Mouse (Mus musculus): ENCODE measurements around the gene Dock8. TPM values are rescaled to one million over a fixed set of nuclear protein-coding genes. Genes with fewer than 3 reads are reported as not detected.

Gene Dock8
- polyA plus RNA-seq, 1 experiment = 0.72 TPM

DNA sequence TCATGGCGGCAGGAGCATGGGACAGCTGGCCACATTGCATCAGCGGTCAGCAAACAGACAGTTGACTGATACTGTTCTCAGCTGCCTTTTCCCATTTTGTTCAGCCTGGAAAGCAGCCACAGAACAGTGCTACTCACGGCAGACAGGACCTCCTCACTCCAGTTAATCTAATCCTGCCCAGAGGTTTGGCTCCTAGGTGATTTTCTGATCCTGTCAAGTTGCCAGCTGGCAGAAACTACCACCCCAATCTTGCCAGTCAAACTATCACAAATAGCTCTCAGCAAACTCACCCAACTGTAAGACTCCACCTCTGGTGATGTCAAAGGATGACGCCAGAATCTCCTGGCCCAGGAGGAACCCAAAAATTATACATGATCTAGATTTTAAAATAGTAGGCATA, 146.8 kb downstream of the Dock8 start:
- no peak for TF ChIP-seq CTCF (IDR thresholded peaks at IDR 0.05; ENCODE audit: borderline replicate concordance, insufficient read depth, low read depth, low read length)
- no peak for TF ChIP-seq POLR2A (IDR thresholded peaks at IDR 0.05; ENCODE audit: borderline replicate concordance, insufficient read depth, low read length)
- H3K4me3 ChIP-seq (replicated peaks; ENCODE audit: insufficient read depth, low read depth, low read length) = no peak overlapping the region
- DNase-seq = no peak
- no peaks in the 10 kb centered on the region for H3K4me1 ChIP-seq (ENCODE audit: control insufficient read depth, insufficient read depth, low read length)
- H3K27me3 ChIP-seq (ENCODE audit: control insufficient read depth, insufficient read depth, low read length) = no peaks in the 10 kb centered on the region
- 46% methylated on average over 4 of the region's 4 CpGs for WGBS
- no peak overlapping the region for H3K27ac ChIP-seq (ENCODE audit: insufficient read depth, low read length)

DNA sequence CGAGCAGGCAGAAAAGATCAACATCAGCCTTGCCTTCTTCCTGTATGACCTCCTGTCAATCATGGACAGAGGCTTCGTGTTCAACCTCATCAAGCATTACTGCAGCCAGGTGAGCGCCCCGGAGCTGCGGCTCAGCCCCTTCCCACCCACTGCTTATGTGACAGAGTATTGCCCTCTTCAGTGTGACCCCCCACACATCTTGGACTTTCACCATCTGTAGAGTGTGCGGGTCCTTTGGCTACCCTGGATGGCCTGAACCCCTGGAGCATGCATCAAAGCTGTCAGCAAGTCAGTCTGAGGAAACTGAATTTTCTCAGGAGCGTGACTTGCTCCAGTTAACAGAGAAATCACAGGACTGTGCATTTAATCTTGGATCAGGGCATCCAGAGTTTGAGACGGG, 150.5 kb downstream of the Dock8 start:
- Histone ChIP-seq H3K4me1 (ENCODE audit: control insufficient read depth, insufficient read depth, low read length) (no peaks in the 10 kb centered on the region), H3K27ac (ENCODE audit: insufficient read depth, low read length) (no peak overlapping the region), H3K27me3 (ENCODE audit: control insufficient read depth, insufficient read depth, low read length) (no peaks in the 10 kb centered on the region; the same call in 1 of the 2 replicates), H3K4me3 (replicated peaks; ENCODE audit: insufficient read depth, low read depth, low read length) (no peak overlapping the region)
- 53% methylated on average over 8 of the region's 8 CpGs for WGBS
- TF ChIP-seq POLR2A (IDR thresholded peaks at IDR 0.05; ENCODE audit: borderline replicate concordance, insufficient read depth, low read length) (no peak), CTCF (IDR thresholded peaks at IDR 0.05; ENCODE audit: borderline replicate concordance, insufficient read depth, low read depth, low read length) (no peak)
- no peak for DNase-seq

DNA sequence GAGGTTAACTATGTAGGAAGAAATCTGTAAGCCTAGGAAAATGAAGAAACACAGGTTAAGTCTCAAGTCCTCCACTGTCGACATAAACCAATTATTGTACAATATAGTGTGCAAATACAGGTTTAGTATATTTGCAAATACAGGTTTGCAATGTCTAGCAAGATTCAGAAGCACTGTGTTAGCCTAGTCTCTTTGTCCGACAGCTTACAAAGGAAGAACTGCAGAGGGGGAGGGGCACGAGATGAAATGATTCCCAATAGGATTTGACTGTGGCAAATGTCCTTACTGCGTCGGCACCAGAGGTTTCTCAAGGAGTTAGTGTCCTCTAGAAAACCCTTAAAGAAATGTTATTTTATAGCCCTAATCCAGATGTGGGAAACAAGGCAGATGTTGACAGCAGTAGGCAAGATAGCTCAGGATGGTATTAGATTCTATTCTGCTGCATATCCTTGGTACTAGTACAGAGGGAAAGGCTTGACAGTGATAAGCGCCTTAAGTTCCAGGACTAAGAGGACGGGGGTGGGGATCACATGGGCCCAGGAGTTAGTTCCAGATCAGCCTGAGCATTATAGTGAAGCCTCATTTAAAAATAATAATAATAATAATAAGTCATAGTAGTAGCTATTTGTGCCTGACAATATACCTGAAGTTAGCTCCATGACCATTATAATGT, 155.3 kb downstream of the Dock8 start:
- TF ChIP-seq CTCF (IDR thresholded peaks at IDR 0.05; ENCODE audit: borderline replicate concordance, insufficient read depth, low read depth, low read length) (no peak), POLR2A (IDR thresholded peaks at IDR 0.05; ENCODE audit: borderline replicate concordance, insufficient read depth, low read length) (no peak)
- Histone ChIP-seq H3K27me3 (ENCODE audit: control insufficient read depth, insufficient read depth, low read length) (no peaks in the 10 kb centered on the region; the same call in 1 of the 2 replicates), H3K4me3 (replicated peaks; ENCODE audit: insufficient read depth, low read depth, low read length) (no peak overlapping the region), H3K27ac (ENCODE audit: insufficient read depth, low read length) (no peak overlapping the region), H3K4me1 (ENCODE audit: control insufficient read depth, insufficient read depth, low read length) (no peaks in the 10 kb centered on the region)
- DNase-seq = no peak
- WGBS = 74% methylated on average over 7 of the region's 7 CpGs

DNA sequence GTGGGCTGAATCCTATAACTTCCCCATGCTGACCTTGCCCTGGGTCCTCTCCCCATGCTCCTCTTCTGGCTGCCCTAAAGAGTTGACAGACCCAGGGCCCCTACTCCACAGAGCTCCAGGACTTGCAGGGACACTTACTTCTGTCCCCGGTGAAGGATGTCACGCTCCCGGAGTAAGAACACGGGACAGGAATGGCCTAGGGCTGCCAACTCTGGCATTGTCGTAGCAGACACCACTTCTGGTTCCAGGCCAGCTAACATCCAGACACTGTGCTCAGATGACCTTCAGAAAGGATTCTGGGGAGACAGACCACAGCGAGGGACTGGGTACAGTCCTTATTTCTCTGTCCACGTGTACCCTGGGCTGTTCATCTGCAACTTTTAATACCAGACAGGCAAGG, 155.9 kb downstream of the Dock8 start:
- Histone ChIP-seq H3K27me3 (ENCODE audit: control insufficient read depth, insufficient read depth, low read length) (no peaks in the 10 kb centered on the region; the same call in 1 of the 2 replicates), H3K4me3 (replicated peaks; ENCODE audit: insufficient read depth, low read depth, low read length) (no peak overlapping the region), H3K4me1 (ENCODE audit: control insufficient read depth, insufficient read depth, low read length) (no peaks in the 10 kb centered on the region), H3K27ac (ENCODE audit: insufficient read depth, low read length) (no peak overlapping the region)
- no peak for DNase-seq
- WGBS = 44% methylated on average over 7 of the region's 7 CpGs
- no peak for TF ChIP-seq POLR2A (IDR thresholded peaks at IDR 0.05; ENCODE audit: borderline replicate concordance, insufficient read depth, low read length)
- no peak for TF ChIP-seq CTCF (IDR thresholded peaks at IDR 0.05; ENCODE audit: borderline replicate concordance, insufficient read depth, low read depth, low read length)

DNA sequence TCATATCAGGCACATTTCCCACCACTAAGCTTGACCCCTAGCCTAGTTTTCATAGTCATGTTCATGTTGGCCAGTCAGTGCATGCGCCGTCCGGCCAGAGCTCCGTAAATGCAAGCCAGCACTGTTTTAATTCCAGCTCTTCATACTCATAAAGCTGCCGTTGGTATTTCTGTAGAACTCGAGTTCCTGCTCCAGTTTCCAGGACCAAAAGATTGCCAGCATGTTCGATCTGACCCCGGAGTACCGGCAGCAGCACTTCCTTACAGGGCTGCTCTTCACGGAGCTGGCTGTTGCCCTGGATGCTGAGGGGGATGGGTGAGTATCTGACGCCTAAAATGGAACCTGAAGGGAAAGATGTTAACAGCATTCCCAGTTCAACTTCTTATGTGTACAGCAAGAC, 156.4 kb downstream of the Dock8 start:
- H3K4me1 ChIP-seq (ENCODE audit: control insufficient read depth, insufficient read depth, low read length) = no peaks in the 10 kb centered on the region
- TF ChIP-seq CTCF (IDR thresholded peaks at IDR 0.05; ENCODE audit: borderline replicate concordance, insufficient read depth, low read depth, low read length) (no peak), POLR2A (IDR thresholded peaks at IDR 0.05; ENCODE audit: borderline replicate concordance, insufficient read depth, low read length) (no peak)
- no peak for DNase-seq
- WGBS = 65% methylated on average over 11 of the region's 11 CpGs
- H3K4me3 ChIP-seq (replicated peaks; ENCODE audit: insufficient read depth, low read depth, low read length) = no peak overlapping the region
- H3K27ac ChIP-seq (ENCODE audit: insufficient read depth, low read length) = no peak overlapping the region
- no peaks in the 10 kb centered on the region; the same call in 1 of the 2 replicates for H3K27me3 ChIP-seq (ENCODE audit: control insufficient read depth, insufficient read depth, low read length)

DNA sequence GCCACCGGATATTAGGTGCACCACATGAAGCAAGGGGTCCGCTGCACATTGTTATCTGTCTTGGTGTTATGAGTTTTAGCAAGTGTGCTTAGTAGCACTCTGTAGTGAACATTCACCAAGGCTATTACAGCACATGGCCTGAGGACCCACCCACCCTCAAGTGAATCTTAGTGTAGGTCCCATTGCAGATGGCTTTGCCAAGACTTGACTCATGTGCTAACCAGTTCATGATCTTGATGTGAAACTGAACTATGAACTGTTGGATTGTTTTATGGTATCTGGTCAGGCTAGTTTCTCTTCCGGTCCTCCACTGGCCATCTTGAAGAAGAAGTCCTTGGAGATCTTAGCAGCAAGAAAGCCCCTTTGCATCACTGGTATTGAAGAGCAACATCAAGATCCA, 162.9 kb downstream of the Dock8 start:
- no peak for DNase-seq
- Histone ChIP-seq H3K4me3 (replicated peaks; ENCODE audit: insufficient read depth, low read depth, low read length) (no peak overlapping the region), H3K4me1 (ENCODE audit: control insufficient read depth, insufficient read depth, low read length) (no peaks in the 10 kb centered on the region), H3K27ac (ENCODE audit: insufficient read depth, low read length) (no peak overlapping the region), H3K27me3 (ENCODE audit: control insufficient read depth, insufficient read depth, low read length) (no peaks in the 10 kb centered on the region; the same call in 1 of the 2 replicates)
- WGBS = 92% methylated on average over 3 of the region's 3 CpGs
- no peak for TF ChIP-seq POLR2A (IDR thresholded peaks at IDR 0.05; ENCODE audit: borderline replicate concordance, insufficient read depth, low read length)
- TF ChIP-seq CTCF (IDR thresholded peaks at IDR 0.05; ENCODE audit: borderline replicate concordance, insufficient read depth, low read depth, low read length) = no peak

DNA sequence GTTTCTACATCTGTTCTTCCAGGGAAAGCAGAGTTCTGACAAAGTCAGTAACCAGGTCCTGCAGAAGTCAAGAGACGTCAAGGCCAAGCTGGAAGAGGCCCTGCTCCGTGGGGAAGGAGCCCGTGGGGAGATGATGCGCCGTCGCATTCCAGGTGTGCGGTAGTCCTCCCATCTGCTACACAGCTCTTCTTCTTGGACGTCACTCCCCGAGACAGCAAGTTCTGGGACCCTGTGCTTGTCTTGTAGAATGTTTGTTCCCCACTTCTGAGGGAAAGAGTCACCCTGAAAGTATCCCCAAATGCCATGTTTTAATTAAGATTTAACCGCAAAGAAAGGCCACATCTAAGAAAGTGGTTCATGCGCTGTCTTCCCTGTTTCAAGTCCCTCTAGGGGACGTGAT, 164.1 kb downstream of the Dock8 start:
- 76% methylated on average over 12 of the region's 12 CpGs for WGBS
- no peak overlapping the region for H3K4me3 ChIP-seq (replicated peaks; ENCODE audit: insufficient read depth, low read depth, low read length)
- H3K27me3 ChIP-seq (ENCODE audit: control insufficient read depth, insufficient read depth, low read length) = no peaks in the 10 kb centered on the region; the same call in 1 of the 2 replicates
- DNase-seq = no peak
- H3K4me1 ChIP-seq (ENCODE audit: control insufficient read depth, insufficient read depth, low read length) = no peaks in the 10 kb centered on the region
- no peak overlapping the region for H3K27ac ChIP-seq (ENCODE audit: insufficient read depth, low read length)
- no peak for TF ChIP-seq CTCF (IDR thresholded peaks at IDR 0.05; ENCODE audit: borderline replicate concordance, insufficient read depth, low read depth, low read length)
- no peak for TF ChIP-seq POLR2A (IDR thresholded peaks at IDR 0.05; ENCODE audit: borderline replicate concordance, insufficient read depth, low read length)

DNA sequence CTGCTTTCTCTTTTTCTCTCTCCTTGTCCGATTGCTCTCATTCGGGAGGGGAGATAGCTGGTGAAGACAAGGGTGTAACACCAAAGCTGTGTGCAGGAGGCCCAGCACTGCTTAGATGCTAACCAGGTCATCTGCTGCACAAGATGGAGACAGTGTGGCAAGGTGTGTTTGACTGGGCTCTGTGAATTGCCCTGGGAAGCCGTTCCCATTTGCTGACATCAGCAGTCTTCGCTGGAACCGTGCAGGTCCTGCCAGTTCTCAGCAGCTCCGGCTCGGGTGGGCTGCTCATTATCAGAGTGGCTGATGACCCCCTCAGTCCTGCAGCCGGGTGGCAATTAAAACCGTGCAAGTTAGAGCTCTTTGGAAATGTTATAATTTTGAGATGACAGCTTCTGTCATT, 167.1 kb downstream of the Dock8 start:
- H3K4me3 ChIP-seq (replicated peaks; ENCODE audit: insufficient read depth, low read depth, low read length) = no peak overlapping the region
- no peak for DNase-seq
- H3K27me3 ChIP-seq (ENCODE audit: control insufficient read depth, insufficient read depth, low read length) = no peaks in the 10 kb centered on the region
- H3K27ac ChIP-seq (ENCODE audit: insufficient read depth, low read length) = no peak overlapping the region
- H3K4me1 ChIP-seq (ENCODE audit: control insufficient read depth, insufficient read depth, low read length) = no peaks in the 10 kb centered on the region
- 67% methylated on average over 9 of the region's 9 CpGs for WGBS
- no peak for TF ChIP-seq CTCF (IDR thresholded peaks at IDR 0.05; ENCODE audit: borderline replicate concordance, insufficient read depth, low read depth, low read length)
- no peak for TF ChIP-seq POLR2A (IDR thresholded peaks at IDR 0.05; ENCODE audit: borderline replicate concordance, insufficient read depth, low read length)

Data from cerebellum, adult 2 months (tissue).